Mouse (Mus musculus) megakaryocyte, embryonic 14.5 days (primary cell): ENCODE data around the gene Syt17.

Source experiments
- FLI1 ChIP-seq: IDR thresholded peaks from 2 replicates; pipeline ENCODE4 v1.6.1; 2012; ENCODE audit warnings: low read length, inconsistent platforms, mixed read lengths
- GATA1 ChIP-seq: IDR thresholded peaks from 3 replicates; pipeline ENCODE4 v1.6.1; 2012; ENCODE audit warnings: mixed read lengths, low read length, inconsistent platforms, borderline replicate concordance

DNA sequence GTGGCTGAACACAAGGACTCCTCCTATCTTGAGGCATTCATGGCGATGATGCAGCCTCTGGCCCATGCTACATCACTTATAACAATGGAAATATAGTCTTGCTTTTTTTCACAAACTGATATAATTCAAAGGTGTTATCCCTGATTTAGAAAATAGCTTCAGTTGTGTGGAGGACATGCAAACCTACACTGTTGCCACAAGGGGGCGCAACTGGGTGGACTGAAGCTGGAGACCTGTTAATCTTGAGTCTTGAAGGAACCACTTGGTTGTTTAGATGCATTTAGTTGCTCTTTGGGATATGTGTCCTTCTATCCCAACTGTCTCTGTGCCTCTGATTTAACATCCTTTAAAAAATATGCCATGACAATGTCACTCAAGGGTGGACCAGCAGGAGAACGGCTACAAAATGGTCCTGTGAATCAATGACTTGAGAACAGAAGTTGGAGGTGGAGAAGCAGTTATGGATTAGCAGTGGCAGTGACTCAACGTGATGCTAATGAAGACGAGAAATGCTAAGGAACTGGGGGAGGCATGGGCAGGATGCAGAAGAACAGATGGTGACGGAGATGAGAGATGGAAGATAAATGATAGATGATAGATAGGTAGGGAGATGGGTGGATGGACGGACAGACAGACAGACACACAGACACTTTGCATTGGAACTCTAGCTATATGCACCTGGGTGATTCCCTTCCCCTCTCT, 10.8 kb downstream of the Syt17 start:
- no peak for TF ChIP-seq GATA1
- TF ChIP-seq FLI1 = no peak
